Mouse (Mus musculus) embryonic stem cell, embryonic (primary cell): ENCODE measurements at regions not wholly inside any gene's neighbourhood (a gene's known extent, or its start where the extent isn't known, plus 50 kb on each side); places are given as distances from the start of the nearest gene placed in this dataset.

Experiments used
- CTCF ChIA-PET, 4 experiments: fragments of 300-600 bp in 2 of 4; fragments of 350-600 bp in 2 of 4; sonication (Branson Sonifier 250); formaldehyde crosslinking; loops; one replicate each; lab custom pipeline; 2022; ENCODE audit warnings: inconsistent platforms in 2 of 4; lab: Charles Lee
- POLR2A ChIA-PET, 4 experiments: fragments of 300-600 bp in 2 of 4; fragments of 350-600 bp in 2 of 4; sonication (Branson Sonifier 250); formaldehyde crosslinking; loops; one replicate each; lab custom pipeline; 2022; ENCODE audit warnings: antibody characterized with exemption in 4 of 4, inconsistent platforms in 1 of 4; lab: Charles Lee

GRCm38 (mm10) chr6:20928774-20929173 lies 286.5 kb upstream of the Kcnd2 start:
- ChIA-PET POLR2A (interaction anchor here in 1 of 4 experiments (0.6 kb wide), 1 partner anchor 242 kb away, joined by 3 read pairs; no protein-coding TSS in a partner anchor), CTCF (no interaction called here)
